Mouse (Mus musculus) heart, embryonic 14.5 days (tissue): ENCODE results near the gene Hist2h2aa1. TPM values are rescaled to one million over a fixed set of nuclear protein-coding genes. Genes with fewer than 3 reads are reported as not detected.
A peak's percentile ranks its signal among the peaks of the same experiment; 100 is the strongest.
"Not testable (repeated sequence)": the region's sequence is repeated elsewhere in the genome, so short reads cannot be mapped to it uniquely, and the experiment has no call there.

Source experiments
- ATAC-seq: fragments of 200-750 bp; cut with Nextera tagmentation; 2 replicates; pipeline ENCODE4 v1.8.0; 2017; ENCODE audit warnings: low read depth, moderate TSS enrichment; ENCODE audit not compliant: insufficient number of reproducible peaks, insufficient read depth, low FRiP score
- H3K27ac ChIP-seq, 2 experiments: fragments of 200-500 bp in 1 of 2; fragments of 300-500 bp in 1 of 2; sonication (generic) in 1 of 2; replicated peaks in 1 of 2; 2 replicates each; pipeline ENCODE4 v1.5.1; 2012 to 2014; ENCODE audit warnings: low read depth in 2 of 2, low read length in 2 of 2, control low read depth in 1 of 2, mild to moderate bottlenecking in 1 of 2, mixed read lengths in 1 of 2; ENCODE audit not compliant: control insufficient read depth in 1 of 2, insufficient read depth in 1 of 2
- H3K27me3 ChIP-seq: fragments of 300-500 bp; sonication (generic); 2 replicates; pipeline ENCODE4 v1.6.1; 2014; ENCODE audit warnings: mild to moderate bottlenecking, low read length, control low read depth; ENCODE audit not compliant: control insufficient read depth, insufficient read depth
- H3K36me3 ChIP-seq: fragments of 300-500 bp; sonication (generic); 2 replicates; pipeline ENCODE4 v1.6.1; 2014; ENCODE audit warnings: mild to moderate bottlenecking, control low read depth, low read length, mixed read lengths; ENCODE audit not compliant: control insufficient read depth, insufficient read depth
- H3K4me1 ChIP-seq, 2 experiments: fragments of 200-500 bp in 1 of 2; fragments of 300-500 bp in 1 of 2; sonication (generic) in 1 of 2; 2 replicates each; pipeline ENCODE4 v1.6.1; 2012 to 2014; ENCODE audit warnings: low read length in 2 of 2, control low read depth in 1 of 2, mixed read lengths in 1 of 2; ENCODE audit not compliant: control insufficient read depth in 2 of 2, insufficient read depth in 2 of 2
- H3K4me2 ChIP-seq: fragments of 300-500 bp; sonication (generic); 2 replicates; pipeline ENCODE4 v1.6.1; 2014; ENCODE audit warnings: mild to moderate bottlenecking, low read length
- H3K4me3 ChIP-seq, 2 experiments: fragments of 200-500 bp in 1 of 2; fragments of 300-500 bp in 1 of 2; sonication (generic) in 1 of 2; 2 replicates each; pipeline ENCODE4 v1.5.1; 2012 to 2014; ENCODE audit warnings: low read length in 2 of 2, mild to moderate bottlenecking in 2 of 2, control low read depth in 1 of 2, low read depth in 1 of 2, moderate library complexity in 1 of 2; ENCODE audit not compliant: control insufficient read depth in 1 of 2, insufficient read depth in 1 of 2
- H3K9ac ChIP-seq: fragments of 300-500 bp; sonication (generic); 2 replicates; pipeline ENCODE4 v1.6.1; 2014; ENCODE audit warnings: mild to moderate bottlenecking, low read length
- H3K9me3 ChIP-seq: fragments of 300-500 bp; sonication (generic); 2 replicates; pipeline ENCODE4 v1.6.1; 2016; ENCODE audit warnings: low read length, control low read depth; ENCODE audit not compliant: control insufficient read depth
- WGBS: fragments of 180-500 bp; shearing (Covaris S2); extraction: QIAGEN DNeasy Blood & Tissue Kit; methylation state at CpG from one replicate; pipeline ENCODE4 v1.1.7; 2014; 5-methylcytosine and 5-hydroxymethylcytosine counted together
- polyA plus RNA-seq: library from polyadenylated mRNA; unstranded; fragments of >200 nt; fragmentation: Nextera tagmentation; extraction: Ambion mirVana; gene quantifications from 2 replicates; pipeline ENCODE4 v1.2.1, GENCODE M21; 2014

The Hist2h2aa1 gene
- polyA plus RNA-seq, 1 experiment from 2014 or later: 26.3 TPM

DNA sequence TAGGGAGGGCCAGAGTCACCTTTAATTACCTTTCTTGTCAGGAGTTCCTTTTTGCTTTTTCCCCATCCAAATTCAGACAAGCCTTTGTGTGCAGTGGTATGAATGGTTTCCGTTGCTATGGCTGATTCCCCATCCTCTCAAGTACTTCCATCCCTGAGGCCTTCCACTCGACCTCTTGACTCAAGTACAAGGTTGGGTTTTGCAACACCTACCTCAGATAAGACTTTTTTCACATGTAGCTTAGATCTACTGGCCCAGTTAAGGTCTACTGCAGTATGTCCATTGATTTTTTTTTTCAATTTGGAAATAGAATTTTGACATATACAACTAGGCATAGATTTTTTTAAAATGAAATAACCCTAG, 13.6 kb upstream of the Hist2h2aa1 start:
- WGBS: 33% methylated on average over 2 of the region's 2 CpGs
- Histone ChIP-seq H3K4me3 (no peak overlapping the region), H3K9ac (no peak overlapping the region), H3K36me3 (no peaks in the 10 kb centered on the region), H3K4me1 (peaks cover 0 to under 1% of the 10 kb centered on the region in 2 experiments; a peak in 2 of 4 replicates), H3K4me2 (no peak overlapping the region), H3K27me3 (no peaks in the 10 kb centered on the region), H3K27ac (no peak overlapping the region), H3K9me3 (no peaks in the 10 kb centered on the region)
- ATAC-seq: no peak

DNA sequence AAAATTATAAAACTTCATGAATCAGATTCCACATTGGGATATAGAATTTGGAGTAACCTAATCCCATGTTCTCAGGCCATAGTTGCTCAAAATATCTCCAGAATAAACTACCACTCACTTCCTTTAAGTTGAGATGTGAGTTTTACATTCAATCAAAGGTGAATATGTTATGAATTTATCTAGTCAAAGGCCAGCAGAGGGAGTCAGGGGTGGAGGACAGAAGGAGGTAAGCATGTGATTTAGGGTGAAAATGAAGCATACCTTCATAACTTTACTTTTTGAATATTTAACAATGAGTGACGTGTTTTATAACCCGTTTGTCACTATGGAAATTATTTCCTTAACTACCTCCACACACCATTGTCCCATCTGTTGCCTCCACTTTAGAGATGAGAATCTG, 10.4 kb upstream of the Hist2h2aa1 start:
- no peaks in the 10 kb centered on the region for H3K36me3 ChIP-seq
- H3K4me3 ChIP-seq: no peak overlapping the region
- ATAC-seq: no peak
- H3K9ac ChIP-seq: no peak overlapping the region
- peaks cover 4 to 15% of the 10 kb centered on the region in 2 experiments; a peak in 3 of 4 replicates for H3K4me1 ChIP-seq
- 82% methylated on average over 2 of the region's 2 CpGs for WGBS
- H3K9me3 ChIP-seq: no peaks in the 10 kb centered on the region
- no peak overlapping the region for H3K4me2 ChIP-seq
- no peak overlapping the region for H3K27ac ChIP-seq
- H3K27me3 ChIP-seq: no peaks in the 10 kb centered on the region

DNA sequence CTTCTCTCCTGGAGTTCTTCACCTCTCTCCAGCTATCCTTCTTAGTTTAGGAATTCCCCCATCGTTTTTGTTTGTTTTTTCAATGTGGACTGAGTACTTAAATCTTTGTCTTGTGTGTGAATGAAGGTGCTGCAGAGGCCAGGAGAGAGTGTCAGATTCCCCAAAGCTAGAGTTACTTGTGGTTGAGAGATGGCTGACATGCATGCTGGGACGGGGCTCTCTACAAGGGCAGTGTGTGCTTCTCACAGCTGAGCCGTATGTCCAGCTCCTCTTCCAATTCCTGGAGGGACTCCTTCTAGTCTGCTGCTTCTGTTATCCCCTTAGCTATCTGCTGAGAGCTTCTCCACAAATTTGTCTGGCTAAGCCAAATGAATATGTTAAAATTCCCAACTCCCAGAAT, 9.5 kb upstream of the Hist2h2aa1 start:
- no peaks in the 10 kb centered on the region for H3K9me3 ChIP-seq
- WGBS: 52% methylated on average over 3 of the region's 3 CpGs
- H3K4me2 ChIP-seq: no peak overlapping the region
- no peak overlapping the region for H3K9ac ChIP-seq
- peaks cover 4 to 17% of the 10 kb centered on the region in 2 experiments; a peak in 3 of 4 replicates for H3K4me1 ChIP-seq
- ATAC-seq: no peak
- no peak overlapping the region for H3K27ac ChIP-seq
- no peaks in the 10 kb centered on the region for H3K36me3 ChIP-seq
- H3K27me3 ChIP-seq: no peaks in the 10 kb centered on the region
- no peak overlapping the region for H3K4me3 ChIP-seq

DNA sequence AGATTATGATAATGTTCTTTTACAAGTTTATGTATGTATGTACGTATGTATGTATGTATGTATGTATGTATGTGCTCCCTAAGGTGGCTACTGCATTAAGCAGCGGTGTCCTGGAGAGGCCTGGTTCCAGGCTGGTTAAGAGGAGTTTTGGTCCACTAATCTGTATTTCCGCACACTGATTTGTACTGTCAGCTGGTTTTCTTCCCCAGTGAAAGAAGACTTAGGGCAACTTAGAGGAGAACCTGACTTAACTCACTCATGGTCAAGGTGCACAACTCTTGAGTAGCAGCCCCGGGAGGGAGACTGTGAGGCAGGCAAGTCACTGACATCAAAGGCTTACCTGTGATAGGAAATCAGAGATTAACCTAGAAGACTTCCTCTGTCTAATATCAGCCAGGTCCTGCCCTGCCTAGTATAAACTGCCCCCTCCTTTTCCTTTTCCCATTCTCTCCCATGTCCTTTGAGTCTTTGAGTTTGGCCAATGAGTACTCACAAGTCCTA, 8.4 kb upstream of the Hist2h2aa1 start:
- no peak for ATAC-seq
- peak overlapping the region; percentile 80 for H3K9ac ChIP-seq
- H3K27ac ChIP-seq: peak overlapping the region in 1 of 2 experiments; percentile 79; a peak in 2 of 4 replicates
- no peaks in the 10 kb centered on the region for H3K9me3 ChIP-seq
- H3K27me3 ChIP-seq: no peaks in the 10 kb centered on the region
- H3K4me3 ChIP-seq: peak overlapping the region in 1 of 2 experiments; percentile 49; a peak in 1 of 4 replicates
- H3K36me3 ChIP-seq: no peaks in the 10 kb centered on the region
- H3K4me2 ChIP-seq: peak overlapping the region; percentile 73
- 80% methylated on average over 4 of the region's 4 CpGs for WGBS
- peaks cover 4 to 18% of the 10 kb centered on the region in 2 experiments; a peak in 3 of 4 replicates for H3K4me1 ChIP-seq

DNA sequence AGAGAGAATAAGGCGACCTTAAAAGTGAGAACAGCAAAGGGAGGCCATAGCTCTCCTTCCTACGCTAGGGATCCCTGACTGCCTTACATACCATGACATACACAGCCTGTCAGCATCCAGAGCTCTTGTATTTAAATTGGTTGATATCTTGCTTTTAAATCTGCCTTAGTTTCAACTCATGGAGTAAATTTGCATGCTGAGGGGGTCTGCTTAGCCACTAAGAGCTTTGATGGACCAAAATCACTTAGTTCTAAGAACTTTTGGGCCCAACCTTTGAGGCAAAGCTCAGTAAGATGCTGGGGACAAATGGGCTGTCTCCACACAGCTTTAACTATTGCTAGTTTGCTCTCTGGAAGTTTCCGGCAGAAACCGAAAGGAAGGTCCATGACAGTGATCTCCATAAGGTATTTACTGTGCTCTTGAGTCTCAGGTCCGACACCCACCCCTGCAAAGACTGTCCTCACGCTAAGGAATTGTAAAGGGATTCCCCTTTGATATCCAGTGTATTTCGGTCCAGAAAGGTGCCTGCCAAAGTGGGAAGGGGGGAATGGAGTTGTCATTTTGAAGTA, 7.9 kb upstream of the Hist2h2aa1 start:
- Histone ChIP-seq H3K36me3 (no peaks in the 10 kb centered on the region), H3K4me2 (peak overlapping the region; percentile 73), H3K9ac (peak overlapping the region; percentile 80), H3K27me3 (no peaks in the 10 kb centered on the region), H3K9me3 (no peaks in the 10 kb centered on the region), H3K4me1 (peaks cover 4 to 18% of the 10 kb centered on the region in 2 experiments; a peak in 3 of 4 replicates), H3K27ac (peak overlapping the region; percentile 49 to 79; a peak in 3 of 4 replicates), H3K4me3 (peak overlapping the region; percentile 42 to 49)
- 24% methylated on average over 7 of the region's 7 CpGs for WGBS
- no peak for ATAC-seq

DNA sequence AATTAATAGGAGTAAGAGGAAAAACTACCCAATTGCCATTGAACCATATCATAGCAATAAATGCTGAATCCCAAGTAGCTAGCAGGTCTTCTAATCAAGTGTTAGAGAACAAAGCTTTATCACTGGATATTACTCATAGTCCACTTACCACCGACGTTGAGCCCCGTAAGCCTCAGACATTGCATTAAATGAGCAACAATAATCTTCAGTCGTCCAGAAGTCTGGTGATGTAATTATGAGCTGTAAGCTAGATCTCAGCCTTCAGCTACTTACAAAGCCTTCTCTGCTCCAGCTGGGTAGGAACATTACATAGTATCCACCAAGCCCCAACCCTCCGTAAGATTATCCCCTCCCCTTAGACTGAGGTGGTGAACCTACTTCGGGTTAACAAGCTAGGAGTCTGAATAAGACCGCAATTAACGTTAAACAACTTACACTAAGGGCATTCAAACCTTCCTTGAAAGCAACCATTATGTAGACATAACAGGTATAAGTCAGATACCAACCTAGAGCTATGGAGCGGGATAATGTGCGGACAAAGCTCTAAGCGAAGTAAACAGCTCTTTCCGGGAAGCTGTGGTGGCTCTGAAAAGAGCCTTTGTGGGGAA, 7.3 kb upstream of the Hist2h2aa1 start:
- H3K9me3 ChIP-seq: no peaks in the 10 kb centered on the region
- H3K27ac ChIP-seq: peak overlapping the region; percentile 49 to 79
- WGBS: 2% methylated on average over 12 of the region's 12 CpGs
- ATAC-seq: no peak
- peak overlapping the region; percentile 73 for H3K4me2 ChIP-seq
- no peaks in the 10 kb centered on the region for H3K36me3 ChIP-seq
- peak overlapping the region; percentile 42 to 49 for H3K4me3 ChIP-seq
- H3K27me3 ChIP-seq: no peaks in the 10 kb centered on the region
- peak overlapping the region; percentile 80 for H3K9ac ChIP-seq
- peaks cover 4 to 20% of the 10 kb centered on the region in 2 experiments; a peak in 3 of 4 replicates for H3K4me1 ChIP-seq

DNA sequence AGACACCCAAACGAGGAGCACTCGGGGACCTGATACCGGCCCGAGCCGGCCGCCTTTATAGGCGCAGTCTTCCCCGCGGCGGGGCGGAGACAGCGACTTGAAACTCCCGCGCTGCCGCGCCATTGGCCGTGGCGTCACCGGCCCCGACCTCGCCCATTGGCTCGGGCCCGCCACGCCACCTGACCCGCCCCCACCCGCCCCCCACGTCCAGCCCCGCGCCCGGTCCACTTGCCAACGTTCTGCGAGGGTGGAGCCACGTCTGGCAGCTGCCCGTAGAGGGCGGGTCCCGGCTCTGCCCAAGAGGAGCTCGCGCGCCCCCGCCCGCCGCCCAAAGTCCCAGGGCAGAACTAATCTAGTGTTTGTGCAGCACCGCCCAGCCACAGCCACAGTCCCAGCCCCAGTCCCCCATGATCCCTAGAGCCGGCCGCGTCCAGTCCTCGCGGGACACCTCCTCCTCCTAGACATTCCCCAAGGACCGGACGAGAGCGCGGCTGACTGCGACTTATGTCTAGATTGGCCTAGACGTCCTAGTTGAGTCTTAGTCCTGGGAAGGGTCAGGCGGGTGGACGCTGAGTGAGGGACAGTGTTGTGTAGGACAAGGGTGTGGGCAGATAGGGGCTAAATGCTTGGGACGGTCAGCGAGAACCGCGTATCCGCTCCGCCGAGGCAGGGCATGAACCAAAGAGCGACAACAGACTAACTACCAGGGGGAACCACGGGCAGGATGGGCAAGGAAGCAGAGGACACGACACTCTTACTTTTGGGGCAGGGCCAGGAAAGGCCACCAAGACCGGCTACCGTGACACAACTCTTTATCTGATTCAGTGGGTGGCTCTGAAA, 6.1 kb upstream of the Hist2h2aa1 start, which contains the start of gene Hist2h3c2:
TSS of gene Hist2h3c2 (minus strand) at position 174 of the 840 bp plus-strand sequence.
- Histone ChIP-seq H3K4me2 (peak within 1 kb of the TSS; percentile 73), H3K27ac (peak within 1 kb of the TSS; percentile 79 to 91), H3K4me1 (peaks cover 8 to 27% of the 10 kb centered on the region in 2 experiments), H3K4me3 (peak within 1 kb of the TSS; percentile 49 to 51), H3K9ac (peak within 1 kb of the TSS; percentile 80)
- not testable (repeated sequence) for H3K27me3 ChIP-seq, H3K9me3 ChIP-seq, H3K36me3 ChIP-seq
- whole genome bisulfite sequencing: under 1% methylated on average over 17 of the region's 68 CpGs
- ATAC-seq: peak; percentile 89
